ENCODE assay signal across 8 mouse cellular contexts in genomic region chr9:43801911-43802310, GRCm38 (mm10). TPM values are rescaled to one million over a fixed set of nuclear protein-coding genes. Genes with fewer than 3 reads are reported as not detected.
DNase-seq lines count a peak whose midpoint lies in the region; ATAC-seq lines count a peak whose summit lies in the region.
"Had no signal": no experiment of that assay in that cellular context is flagged by ENCODE, and none has a peak within 500 bp of the region (broad histone marks: within the 10 kb centered on the region; RNA-seq: fewer than 3 reads in every experiment).

No protein-coding gene starts in this region.

- H3K9me3 ChIP-seq in forebrain, embryonic 14.5 days (replicated peaks; ENCODE audit: control insufficient read depth, low read length): no peaks in the 10 kb centered on the region
- H3K9me3 ChIP-seq: hindbrain, embryonic 15.5 days had no signal

- H3K4me3 ChIP-seq in forebrain, embryonic 14.5 days (ENCODE audit: low read depth, low read length): no peak overlapping the region
- H3K4me3 ChIP-seq: hindbrain, embryonic 15.5 days had no signal

- WGBS in forebrain, embryonic 14.5 days: 39% methylated on average over 5 of the region's 5 CpGs

- peak; percentile 48; the same call in 1 of the 2 replicates for ATAC-seq in forebrain, embryonic 14.5 days
- ATAC-seq in hematopoietic stem cell, adult 5-6 weeks (replicated peaks in 1 of 2; ENCODE audit: insufficient read depth in 1 of 2, low FRiP score in 2 of 2, low TSS enrichment in 1 of 2, low read depth in 1 of 2, poor library complexity in 2 of 2, severe bottlenecking in 2 of 2): peak; percentile 53 to 72; a peak in 3 of 4 replicates

- H3K4me1 ChIP-seq in forebrain, embryonic 14.5 days (ENCODE audit: control insufficient read depth, insufficient read depth, low read length): no peaks in the 10 kb centered on the region
- H3K4me1 ChIP-seq: hindbrain, embryonic 15.5 days had no signal

- peak; percentile 81 for DNase-seq in NIH3T3 (ENCODE audit: low read depth)
- peak; percentile 13 for DNase-seq in c-Kit-positive CD71-negative TER-119-negative erythroid progenitor cells, embryonic 14.5 days (ENCODE audit: low read depth)
- peak; percentile 44 for DNase-seq in forebrain, embryonic 14.5 days (ENCODE audit: low spot score)
- DNase-seq in layer of hippocampus, adult 9-11 months: peak; percentile 60
- peak; percentile 79 for DNase-seq in lung, postnatal 36 days
- DNase-seq in skeletal muscle tissue, adult 2 months (ENCODE audit: low read depth, low spot score): peak; percentile 88

- no peak overlapping the region for H3K9ac ChIP-seq in forebrain, embryonic 14.5 days (ENCODE audit: low read length)
- H3K9ac ChIP-seq: hindbrain, embryonic 15.5 days had no signal

- H3K27me3 ChIP-seq in forebrain, embryonic 14.5 days (replicated peaks; ENCODE audit: control insufficient read depth, insufficient read depth, low read length): no peaks in the 10 kb centered on the region
- H3K27me3 ChIP-seq: hindbrain, embryonic 15.5 days had no signal

- no peak overlapping the region for H3K27ac ChIP-seq in forebrain, embryonic 14.5 days (ENCODE audit: low read depth, low read length)
- H3K27ac ChIP-seq: hindbrain, embryonic 15.5 days had no signal

- no peak overlapping the region for H3K4me2 ChIP-seq in forebrain, embryonic 14.5 days (ENCODE audit: low read length)
- H3K4me2 ChIP-seq: hindbrain, embryonic 15.5 days had no signal

- peaks cover 43% of the 10 kb centered on the region for H3K36me3 ChIP-seq in forebrain, embryonic 14.5 days (ENCODE audit: control insufficient read depth, insufficient read depth, low read length)

RNA-seq across cellular contexts. Expression of gene Nectin1, which starts 58.1 kb away (rescaled TPM):
- polyA plus RNA-seq in forebrain, embryonic 14.5 days (2014; fragmentation: Nextera tagmentation; extraction: Ambion mirVana): 8.5 and 10.8 TPM in 2 replicates
- total RNA-seq in hematopoietic stem cell, adult 5-6 weeks (2017): 0.38 and 0.50 TPM in 2 replicates

Comparison
In these comparisons a context has a peak if more than half of its experiments do, and no peak if none do; other contexts are left out.
1. DNase-seq: peak in every context shown above with its lines; median percentile 88 in skeletal muscle tissue, adult 2 months; 81 in NIH3T3; 79 in lung, postnatal 36 days; 60 in layer of hippocampus, adult 9-11 months; 44 in forebrain, embryonic 14.5 days; 13 in c-Kit-positive CD71-negative TER-119-negative erythroid progenitor cells, embryonic 14.5 days.